Mouse (Mus musculus): Measurements from ENCODE around the gene Ptpn5. TPM values are rescaled to one million over a fixed set of nuclear protein-coding genes. Genes with fewer than 3 reads are reported as not detected.

Gene Ptpn5
- polyA plus RNA-seq, 1 experiment: not detected

- no peak overlapping the region for H3K4me3 ChIP-seq (replicated peaks)
- TF ChIP-seq FLI1 (IDR thresholded peaks at IDR 0.05; ENCODE audit: low read length) (no peak), GATA1 (IDR thresholded peaks at IDR 0.05; ENCODE audit: borderline replicate concordance, low read length) (no peak)
- H3K4me1 ChIP-seq: peaks cover 24% of the 10 kb centered on the region
- no peaks in the 10 kb centered on the region for H3K36me3 ChIP-seq (replicated peaks; ENCODE audit: low read length)
- no peaks in the 10 kb centered on the region for H3K9me3 ChIP-seq
- no peaks in the 10 kb centered on the region for H3K27me3 ChIP-seq (replicated peaks)
These were observed 102.1 kb downstream of the Ptpn5 start for GRCm38 (mm10) chr7:47031371-47031770.

DNA sequence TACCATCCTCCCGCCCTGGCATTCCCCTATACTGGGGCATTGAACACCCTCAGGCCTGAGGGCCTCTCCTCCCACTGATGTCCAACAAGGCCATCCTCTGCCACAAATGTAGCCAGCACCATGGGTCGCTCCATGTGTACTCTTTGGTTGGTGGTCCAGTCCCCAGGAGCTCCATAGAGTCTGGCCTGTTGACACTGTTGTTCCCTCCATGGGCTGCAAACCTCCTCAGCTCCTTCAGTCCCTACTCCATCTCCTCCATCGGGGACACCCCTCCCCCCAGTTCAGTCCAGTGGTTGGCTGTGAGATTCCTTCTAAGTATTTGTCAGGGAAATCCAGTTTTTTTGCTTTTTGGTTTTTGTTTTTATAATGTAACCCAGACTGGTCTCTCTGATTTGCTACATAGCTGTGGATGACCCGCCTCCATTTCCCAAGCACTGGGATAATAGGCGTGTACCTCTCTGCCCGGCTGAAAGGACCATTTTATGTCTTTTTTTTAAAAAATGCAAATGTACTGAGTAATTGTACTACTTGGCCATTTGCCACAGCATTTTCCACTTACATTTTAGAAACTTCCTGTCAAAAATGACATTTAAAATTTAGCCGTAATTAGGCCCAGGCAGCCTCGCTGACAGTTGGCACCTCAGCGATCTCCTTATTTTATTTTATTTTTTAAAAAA is 102.8 kb downstream of the Ptpn5 start:
- no peaks in the 10 kb centered on the region for H3K36me3 ChIP-seq (replicated peaks; ENCODE audit: low read length)
- H3K9me3 ChIP-seq: no peaks in the 10 kb centered on the region
- TF ChIP-seq GATA1 (IDR thresholded peaks at IDR 0.05; ENCODE audit: borderline replicate concordance, low read length) (no peak), FLI1 (IDR thresholded peaks at IDR 0.05; ENCODE audit: low read length) (no peak)
- H3K4me1 ChIP-seq: peaks cover 24% of the 10 kb centered on the region
- peaks cover under 1% of the 10 kb centered on the region for H3K27me3 ChIP-seq (replicated peaks)
- no peak overlapping the region for H3K4me3 ChIP-seq (replicated peaks)

Other genes starting within 250 kb of the Ptpn5 start
- 23.2 and 42.8 TPM in 2 replicates for gene Tsg101, start 213.7 kb downstream of the Ptpn5 start, polyA plus RNA-seq (2012; ENCODE audit: insufficient read depth, low replicate concordance)
- 0.04 TPM in 1 of 2 replicates, not detected in the other for gene Uevld, start 175.2 kb downstream of the Ptpn5 start, polyA plus RNA-seq (2012; ENCODE audit: insufficient read depth, low replicate concordance)
- gene Gm9999, start 150.1 kb downstream of the Ptpn5 start, polyA plus RNA-seq (2012; ENCODE audit: insufficient read depth, low replicate concordance): not detected in 2 replicates
- 3.1 and 5.2 TPM in 2 replicates for gene Spty2d1, start 125.3 kb downstream of the Ptpn5 start, polyA plus RNA-seq (2012; ENCODE audit: insufficient read depth, low replicate concordance)
- 6.3 and 26.3 TPM in 2 replicates for gene Tmem86a, start 83.1 kb downstream of the Ptpn5 start, polyA plus RNA-seq (2012; ENCODE audit: insufficient read depth, low replicate concordance)
- gene Mrgpra6, start 71.2 kb upstream of the Ptpn5 start, polyA plus RNA-seq (2012; ENCODE audit: insufficient read depth, low replicate concordance): not detected in 2 replicates
- gene Mrgpra9, start 119.2 kb upstream of the Ptpn5 start, polyA plus RNA-seq (2012; ENCODE audit: insufficient read depth, low replicate concordance): not detected in 2 replicates
- not detected in 2 replicates for gene Mrgpra1, start 220.6 kb upstream of the Ptpn5 start, polyA plus RNA-seq (2012; ENCODE audit: insufficient read depth, low replicate concordance)